Mouse (Mus musculus): ENCODE measurements around the gene Crebrf. TPM values are rescaled to one million over a fixed set of nuclear protein-coding genes. Genes with fewer than 3 reads are reported as not detected.

Gene Crebrf
- polyA plus RNA-seq, 1 experiment = 0.47 TPM

GRCm38 (mm10) chr17:26708499-26708898 lies 7.0 kb upstream of the Crebrf start:
- H3K79me2 ChIP-seq (ENCODE audit: control insufficient read depth, insufficient read depth) = no peaks in the 10 kb centered on the region
- no peaks in the 10 kb centered on the region for H3K36me3 ChIP-seq (ENCODE audit: control insufficient read depth, insufficient read depth)
- no peak overlapping the region for H3K4me3 ChIP-seq (ENCODE audit: insufficient read depth, poor library complexity, severe bottlenecking)
- TF ChIP-seq FOSL1 (IDR thresholded peaks at IDR 0.05; ENCODE audit: insufficient read depth, low read length, poor library complexity, severe bottlenecking) (no peak), CEBPB (IDR thresholded peaks at IDR 0.05; ENCODE audit: low read depth) (no peak), MYOD1 (IDR thresholded peaks at IDR 0.05; ENCODE audit: control insufficient read depth, insufficient read length, low read depth) (no peak), MAX (IDR thresholded peaks at IDR 0.05) (no peak), MYOG (IDR thresholded peaks at IDR 0.05; ENCODE audit: control insufficient read depth, extremely low read depth, insufficient read length) (no peak), USF1 (IDR thresholded peaks at IDR 0.05; ENCODE audit: low read depth) (no peak), CTCF (IDR thresholded peaks at IDR 0.05; ENCODE audit: control insufficient read depth, insufficient read depth, insufficient read length) (no peak)
- H3K79me3 ChIP-seq (ENCODE audit: low read depth) = no peaks in the 10 kb centered on the region
- no peak overlapping the region for H3ac ChIP-seq (ENCODE audit: control insufficient read depth, insufficient read length, low read depth)
- H3K27me3 ChIP-seq (ENCODE audit: control insufficient read depth, insufficient read depth, insufficient read length) = peaks cover 5% of the 10 kb centered on the region

- H3ac ChIP-seq (ENCODE audit: control insufficient read depth, insufficient read length, low read depth) = no peak overlapping the region
- H3K4me3 ChIP-seq (ENCODE audit: insufficient read depth, poor library complexity, severe bottlenecking) = no peak overlapping the region
- TF ChIP-seq CTCF (IDR thresholded peaks at IDR 0.05; ENCODE audit: control insufficient read depth, insufficient read depth, insufficient read length) (no peak), USF1 (IDR thresholded peaks at IDR 0.05; ENCODE audit: low read depth) (no peak), FOSL1 (IDR thresholded peaks at IDR 0.05; ENCODE audit: insufficient read depth, low read length, poor library complexity, severe bottlenecking) (no peak)
Observed at GRCm38 (mm10) chr17:26708993-26709590, 6.4 kb upstream of the Crebrf start.

GRCm38 (mm10) chr17:26710049-26710448 lies 5.4 kb upstream of the Crebrf start:
- Histone ChIP-seq H3K4me3 (ENCODE audit: insufficient read depth, poor library complexity, severe bottlenecking) (no peak overlapping the region), H3K79me2 (ENCODE audit: control insufficient read depth, insufficient read depth) (no peaks in the 10 kb centered on the region), H3K27me3 (ENCODE audit: control insufficient read depth, insufficient read depth, insufficient read length) (peaks cover 5% of the 10 kb centered on the region), H3ac (ENCODE audit: control insufficient read depth, insufficient read length, low read depth) (no peak overlapping the region), H3K36me3 (ENCODE audit: control insufficient read depth, insufficient read depth) (no peaks in the 10 kb centered on the region), H3K79me3 (ENCODE audit: low read depth) (no peaks in the 10 kb centered on the region)
- TF ChIP-seq MYOG (IDR thresholded peaks at IDR 0.05; ENCODE audit: control insufficient read depth, extremely low read depth, insufficient read length) (no peak), CTCF (IDR thresholded peaks at IDR 0.05; ENCODE audit: control insufficient read depth, insufficient read depth, insufficient read length) (no peak), FOSL1 (IDR thresholded peaks at IDR 0.05; ENCODE audit: insufficient read depth, low read length, poor library complexity, severe bottlenecking) (no peak), MAX (IDR thresholded peaks at IDR 0.05) (no peak), CEBPB (IDR thresholded peaks at IDR 0.05; ENCODE audit: low read depth) (no peak), USF1 (IDR thresholded peaks at IDR 0.05; ENCODE audit: low read depth) (no peak), MYOD1 (IDR thresholded peaks at IDR 0.05; ENCODE audit: control insufficient read depth, insufficient read length, low read depth) (no peak)

More at GRCm38 (mm10) chr17:26708993-26709590, 6.4 kb upstream of the Crebrf start:
- no peaks in the 10 kb centered on the region for H3K79me2 ChIP-seq (ENCODE audit: control insufficient read depth, insufficient read depth)
- H3K79me3 ChIP-seq (ENCODE audit: low read depth) = no peaks in the 10 kb centered on the region
- H3K27me3 ChIP-seq (ENCODE audit: control insufficient read depth, insufficient read depth, insufficient read length) = peaks cover 5% of the 10 kb centered on the region
- no peaks in the 10 kb centered on the region for H3K36me3 ChIP-seq (ENCODE audit: control insufficient read depth, insufficient read depth)

- Histone ChIP-seq H3K79me2 (ENCODE audit: control insufficient read depth, insufficient read depth) (no peaks in the 10 kb centered on the region), H3ac (ENCODE audit: control insufficient read depth, insufficient read length, low read depth) (peak overlapping the region; percentile 69), H3K27me3 (ENCODE audit: control insufficient read depth, insufficient read depth, insufficient read length) (no peaks in the 10 kb centered on the region), H3K79me3 (ENCODE audit: low read depth) (no peaks in the 10 kb centered on the region), H3K36me3 (ENCODE audit: control insufficient read depth, insufficient read depth) (no peaks in the 10 kb centered on the region), H3K4me3 (ENCODE audit: insufficient read depth, poor library complexity, severe bottlenecking) (peak overlapping the region; percentile 74)
- TF ChIP-seq FOSL1 (IDR thresholded peaks at IDR 0.05; ENCODE audit: insufficient read depth, low read length, poor library complexity, severe bottlenecking) = no peak
Observed at GRCm38 (mm10) chr17:26715916-26716717, 667 bp downstream of the Crebrf start.

GRCm38 (mm10) chr17:26717868-26718267 lies 2.4 kb downstream of the Crebrf start:
- no peaks in the 10 kb centered on the region for H3K79me2 ChIP-seq (ENCODE audit: control insufficient read depth, insufficient read depth)
- no peaks in the 10 kb centered on the region for H3K79me3 ChIP-seq (ENCODE audit: low read depth)
- no peaks in the 10 kb centered on the region for H3K27me3 ChIP-seq (ENCODE audit: control insufficient read depth, insufficient read depth, insufficient read length)
- H3K36me3 ChIP-seq (ENCODE audit: control insufficient read depth, insufficient read depth) = no peaks in the 10 kb centered on the region
- no peak for TF ChIP-seq USF1 (IDR thresholded peaks at IDR 0.05; ENCODE audit: low read depth)
- no peak overlapping the region for H3K4me3 ChIP-seq (ENCODE audit: insufficient read depth, poor library complexity, severe bottlenecking)
- no peak overlapping the region for H3ac ChIP-seq (ENCODE audit: control insufficient read depth, insufficient read length, low read depth)

GRCm38 (mm10) chr17:26719405-26719804 lies 4.0 kb downstream of the Crebrf start:
- no peak overlapping the region for H3K4me3 ChIP-seq (ENCODE audit: insufficient read depth, poor library complexity, severe bottlenecking)
- no peaks in the 10 kb centered on the region for H3K36me3 ChIP-seq (ENCODE audit: control insufficient read depth, insufficient read depth)
- H3K79me3 ChIP-seq (ENCODE audit: low read depth) = no peaks in the 10 kb centered on the region
- H3ac ChIP-seq (ENCODE audit: control insufficient read depth, insufficient read length, low read depth) = no peak overlapping the region
- no peaks in the 10 kb centered on the region for H3K27me3 ChIP-seq (ENCODE audit: control insufficient read depth, insufficient read depth, insufficient read length)
- no peaks in the 10 kb centered on the region for H3K79me2 ChIP-seq (ENCODE audit: control insufficient read depth, insufficient read depth)
- TF ChIP-seq MAX (IDR thresholded peaks at IDR 0.05) = no peak
- TF ChIP-seq CEBPB (IDR thresholded peaks at IDR 0.05; ENCODE audit: low read depth) = no peak
- TF ChIP-seq MYOG (IDR thresholded peaks at IDR 0.05; ENCODE audit: control insufficient read depth, extremely low read depth, insufficient read length) = no peak
- no peak for TF ChIP-seq FOSL1 (IDR thresholded peaks at IDR 0.05; ENCODE audit: insufficient read depth, low read length, poor library complexity, severe bottlenecking)
- no peak for TF ChIP-seq USF1 (IDR thresholded peaks at IDR 0.05; ENCODE audit: low read depth)
- no peak for TF ChIP-seq MYOD1 (IDR thresholded peaks at IDR 0.05; ENCODE audit: control insufficient read depth, insufficient read length, low read depth)
- TF ChIP-seq CTCF (IDR thresholded peaks at IDR 0.05; ENCODE audit: control insufficient read depth, insufficient read depth, insufficient read length) = no peak
